Mouse (Mus musculus) ES-E14 (cell line): ENCODE measurements around the gene Scfd2.

Source experiments
- HCFC1 ChIP-seq: IDR thresholded peaks from 2 replicates; pipeline ENCODE4 v1.6.1; 2012; ENCODE audit warnings: low read length, inconsistent platforms, borderline replicate concordance; ENCODE audit not compliant: insufficient read depth
- ZC3H11A ChIP-seq: IDR thresholded peaks from 2 replicates; pipeline ENCODE4 v1.6.1; 2012; ENCODE audit warnings: low read depth, mild to moderate bottlenecking, inconsistent platforms, low read length, borderline replicate concordance

- TF ChIP-seq HCFC1 (no peak), ZC3H11A (no peak)
Observed at GRCm38 (mm10) chr5:74158929-74159632, 372.5 kb downstream of the Scfd2 start.
